Mouse (Mus musculus): Measurements from ENCODE around the gene Olfr1489. TPM values are rescaled to one million over a fixed set of nuclear protein-coding genes. Genes with fewer than 3 reads are reported as not detected.
"Not testable (repeated sequence)": the region's sequence is repeated elsewhere in the genome, so short reads cannot be mapped to it uniquely, and the experiment has no call there.

The Olfr1489 gene
- not detected for total RNA-seq (2021)
- long read RNA-seq, experiment 1, result 0 reads
- long read RNA-seq, experiment 2, result 0 reads

DNA sequence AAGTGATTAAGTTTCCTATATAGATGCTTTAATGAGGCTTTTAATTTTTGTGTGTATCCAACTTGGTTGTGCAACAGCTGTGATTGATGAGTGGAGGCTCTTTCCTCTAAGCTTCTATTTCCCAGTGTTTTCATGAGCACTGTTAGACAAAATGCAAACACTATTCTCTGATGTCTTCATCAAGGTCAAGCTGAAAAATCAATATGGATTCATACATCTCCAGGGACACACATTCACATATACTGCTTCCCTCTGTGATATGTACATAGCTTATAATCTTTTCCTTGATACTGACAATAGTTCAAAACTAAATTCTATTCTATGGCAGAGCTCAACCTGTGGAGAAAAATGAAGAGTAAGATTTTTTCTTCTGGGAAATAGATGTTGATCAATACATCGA lies at the start of gene Olfr1489:
Olfr1489 (plus strand) TSS at position 301 of the 400 bp plus-strand sequence.
- intact Hi-C loops (cut with DNase I), result no loop called here
- no peak for DNase-seq

DNA sequence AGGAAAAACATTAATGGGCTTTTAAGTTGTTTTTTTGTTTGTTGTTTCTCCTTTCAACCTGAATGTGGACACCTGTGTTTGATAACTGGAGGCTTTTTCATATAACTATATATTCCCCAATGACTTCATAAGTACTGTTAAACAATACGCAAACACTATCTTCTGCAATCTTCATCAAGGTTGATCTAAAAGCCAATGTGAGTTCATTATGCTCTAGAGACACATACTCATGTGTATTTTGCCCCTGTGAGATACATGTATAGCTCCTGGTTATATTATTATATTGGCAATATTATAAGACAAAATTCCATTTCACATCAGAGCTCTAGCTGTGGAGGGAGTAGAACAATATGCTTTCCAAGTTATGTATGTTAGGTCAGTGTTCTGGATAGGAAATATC lies 48.2 kb upstream of the Olfr1489 start, which contains the start of gene Olfr1484:
Olfr1484 (plus strand) TSS at position 301 of the 400 bp plus-strand sequence.
- intact Hi-C loops (cut with DNase I), result no loop called here
- DNase-seq, result no peak

GRCm38 (mm10) chr19:13617075-13617474 lies 14.3 kb upstream of the Olfr1489 start, which contains the start of gene Olfr1487:
Gene Olfr1487, plus strand, starts transcription at chr19:13617375.
- DNase-seq; intact Hi-C loops (cut with DNase I): not testable (repeated sequence)

- intact Hi-C loops (cut with DNase I), result no loop called here
- no peak for DNase-seq
Measured at GRCm38 (mm10) chr19:13650791-13651190, 19.4 kb downstream of the Olfr1489 start, which contains the start of gene Olfr1490. Gene Olfr1490, plus strand, starts transcription at chr19:13651091.

Small RNA genes lying within 50 kb of the gene (microRNA-seq; reads per million reads assigned to microRNA genes)
- 0 reads per million in 2 experiments for gene Gm22323
- 0 reads per million in 2 experiments for gene Gm23931

Other genes with a start within 250 kb of the Olfr1489 start
- gene Olfr1469, start 223.8 kb upstream of the Olfr1489 start, total RNA-seq (2021), result not detected
- gene Olfr1471, start 188.2 kb upstream of the Olfr1489 start, total RNA-seq (2021), result not detected
- not detected for gene Olfr1472, start 175.5 kb upstream of the Olfr1489 start, total RNA-seq (2021)
- not detected for gene Olfr1474, start 162.1 kb upstream of the Olfr1489 start, total RNA-seq (2021)
- not detected for gene Olfr1475, start 151.4 kb upstream of the Olfr1489 start, total RNA-seq (2021)
- gene Olfr1477, start 131.1 kb upstream of the Olfr1489 start, total RNA-seq (2021), result not detected
- not detected for gene Olfr1480, start 103.7 kb upstream of the Olfr1489 start, total RNA-seq (2021)
- not detected for gene Olfr1484, start 48.1 kb upstream of the Olfr1489 start, total RNA-seq (2021)
- gene Olfr1487, start 14.2 kb upstream of the Olfr1489 start, total RNA-seq (2021), result not detected
- gene Olfr1490, start 19.5 kb downstream of the Olfr1489 start, total RNA-seq (2021), result not detected
- gene Olfr1491, start 65.6 kb downstream of the Olfr1489 start, total RNA-seq (2021), result not detected
- not detected for gene Olfr1493-ps1, start 91.7 kb downstream of the Olfr1489 start, total RNA-seq (2021)
- not detected for gene Olfr1494, start 108.1 kb downstream of the Olfr1489 start, total RNA-seq (2021)
- not detected for gene Olfr1495, start 133.0 kb downstream of the Olfr1489 start, total RNA-seq (2021)
- gene Olfr1496, start 146.3 kb downstream of the Olfr1489 start, total RNA-seq (2021), result not detected
- gene Olfr1497, start 166.6 kb downstream of the Olfr1489 start, total RNA-seq (2021), result not detected
- not detected for gene Olfr1499, start 187.8 kb downstream of the Olfr1489 start, total RNA-seq (2021)
- not detected for gene Olfr1500, start 198.9 kb downstream of the Olfr1489 start, total RNA-seq (2021)
- gene Olfr1501, start 219.1 kb downstream of the Olfr1489 start, total RNA-seq (2021), result not detected
- gene Olfr1502, start 230.2 kb downstream of the Olfr1489 start, total RNA-seq (2021), result not detected

All from gastrocnemius, postnatal 36 days (tissue).